Mouse (Mus musculus) heart, embryonic 15.5 days (tissue): ENCODE data around the gene Efna2. TPM values are rescaled to one million over a fixed set of nuclear protein-coding genes. Genes with fewer than 3 reads are reported as not detected.
A peak's percentile ranks its signal among the peaks of the same experiment; 100 is the strongest.

ENCODE experiments used
- ATAC-seq: fragments of 200-750 bp; cut with Nextera tagmentation; replicated peaks from 2 replicates; pipeline ENCODE4 v1.8.0; 2017; ENCODE audit warnings: low read depth, moderate TSS enrichment; ENCODE audit not compliant: insufficient number of reproducible peaks, insufficient read depth, low FRiP score
- H3K27ac ChIP-seq: fragments of 300-500 bp; sonication (generic); 2 replicates; pipeline ENCODE4 v1.5.1; 2015; ENCODE audit warnings: mild to moderate bottlenecking, inconsistent platforms
- H3K27me3 ChIP-seq: fragments of 300-500 bp; sonication (generic); 2 replicates; pipeline ENCODE4 v1.6.1; 2015; ENCODE audit warnings: inconsistent platforms
- H3K36me3 ChIP-seq: fragments of 300-500 bp; sonication (generic); 2 replicates; pipeline ENCODE4 v1.6.1; 2015; ENCODE audit warnings: mild to moderate bottlenecking, inconsistent platforms
- H3K4me1 ChIP-seq: fragments of 300-500 bp; sonication (generic); replicated peaks from 2 replicates; pipeline ENCODE4 v1.6.1; 2015; ENCODE audit warnings: inconsistent platforms
- H3K4me2 ChIP-seq: fragments of 300-500 bp; sonication (generic); 2 replicates; pipeline ENCODE4 v1.6.1; 2015; ENCODE audit warnings: inconsistent platforms, mild to moderate bottlenecking, moderate library complexity
- H3K4me3 ChIP-seq: fragments of 300-500 bp; sonication (generic); 2 replicates; pipeline ENCODE4 v1.5.1; 2015; ENCODE audit warnings: mild to moderate bottlenecking, inconsistent platforms
- H3K9ac ChIP-seq: fragments of 300-500 bp; sonication (generic); 2 replicates; pipeline ENCODE4 v1.6.1; 2015; ENCODE audit warnings: mild to moderate bottlenecking, inconsistent platforms
- H3K9me3 ChIP-seq: fragments of 300-500 bp; sonication (generic); replicated peaks from 2 replicates; pipeline ENCODE4 v1.6.1; 2016; ENCODE audit warnings: inconsistent platforms
- WGBS: fragments of 180-500 bp; shearing (Covaris S2); methylation state at CpG from one replicate; pipeline ENCODE4 v1.1.7; 2015; ENCODE audit warnings: mixed read lengths; 5-methylcytosine and 5-hydroxymethylcytosine counted together
- polyA plus RNA-seq: library from polyadenylated mRNA; unstranded; fragments of >200 nt; fragmentation: Nextera tagmentation; extraction: Ambion mirVana; gene quantifications from 2 replicates; pipeline ENCODE4 v1.2.1, GENCODE M21; 2015

Gene Efna2
- polyA plus RNA-seq, 1 experiment from 2014 or later = 8.6 TPM

GRCm38 (mm10) chr10:80158307-80158986, 20.8 kb upstream of the Efna2 start:
- Histone ChIP-seq H3K9me3 (no peaks in the 10 kb centered on the region), H3K4me3 (peak overlapping the region; percentile 6), H3K4me1 (peaks cover 96% of the 10 kb centered on the region), H3K4me2 (peak overlapping the region; percentile 69), H3K9ac (peak overlapping the region; percentile 35), H3K27ac (peak overlapping the region; percentile 98), H3K36me3 (peaks cover 40% of the 10 kb centered on the region), H3K27me3 (no peaks in the 10 kb centered on the region)
- 9% methylated on average over 18 of the region's 18 CpGs for WGBS
- ATAC-seq = 0 out of 2 replicates have a peak, but pooled peaks have one; percentile 2

- peak overlapping the region; percentile 69 for H3K4me2 ChIP-seq
- peak overlapping the region; percentile 47 for H3K4me3 ChIP-seq
- peaks cover 96% of the 10 kb centered on the region for H3K4me1 ChIP-seq
- peak overlapping the region; percentile 98 for H3K27ac ChIP-seq
- ATAC-seq = no peak; the same call in 1 of the 2 replicates
- H3K27me3 ChIP-seq = no peaks in the 10 kb centered on the region
- 7% methylated on average over 12 of the region's 12 CpGs for WGBS
- H3K9me3 ChIP-seq = no peaks in the 10 kb centered on the region
- H3K9ac ChIP-seq = peak overlapping the region; percentile 35; the same call in 1 of the 2 replicates
- H3K36me3 ChIP-seq = peaks cover 34% of the 10 kb centered on the region
Observed at GRCm38 (mm10) chr10:80159021-80159560, 20.2 kb upstream of the Efna2 start.

GRCm38 (mm10) chr10:80159561-80160454, 19.5 kb upstream of the Efna2 start:
- Histone ChIP-seq H3K4me3 (peak overlapping the region; percentile 47), H3K27ac (peak overlapping the region; percentile 98), H3K27me3 (no peaks in the 10 kb centered on the region), H3K9me3 (no peaks in the 10 kb centered on the region), H3K4me1 (peaks cover 96% of the 10 kb centered on the region), H3K4me2 (peak overlapping the region; percentile 69), H3K9ac (peak overlapping the region; percentile 35; the same call in 1 of the 2 replicates), H3K36me3 (peaks cover 27% of the 10 kb centered on the region)
- peak; percentile 82 for ATAC-seq
- under 1% methylated on average over 55 of the region's 55 CpGs for WGBS

- Histone ChIP-seq H3K36me3 (peaks cover 18% of the 10 kb centered on the region), H3K27ac (peak overlapping the region; percentile 98), H3K4me3 (peak overlapping the region; percentile 47), H3K9ac (peak overlapping the region; percentile 60), H3K27me3 (no peaks in the 10 kb centered on the region), H3K9me3 (no peaks in the 10 kb centered on the region), H3K4me2 (peak overlapping the region; percentile 69), H3K4me1 (peaks cover 94% of the 10 kb centered on the region)
- no peak for ATAC-seq
- 2% methylated on average over 33 of the region's 33 CpGs for WGBS
Observed at GRCm38 (mm10) chr10:80160455-80161371, 18.6 kb upstream of the Efna2 start.

- WGBS = 8% methylated on average over 7 of the region's 7 CpGs
- H3K9me3 ChIP-seq = no peaks in the 10 kb centered on the region
- peak overlapping the region; percentile 47 for H3K4me3 ChIP-seq
- peak overlapping the region; percentile 98 for H3K27ac ChIP-seq
- no peaks in the 10 kb centered on the region for H3K27me3 ChIP-seq
- peaks cover 8% of the 10 kb centered on the region for H3K36me3 ChIP-seq
- H3K4me1 ChIP-seq = peaks cover 92% of the 10 kb centered on the region
- H3K4me2 ChIP-seq = peak overlapping the region; percentile 69
- peak overlapping the region; percentile 60; the same call in 1 of the 2 replicates for H3K9ac ChIP-seq
- ATAC-seq = no peak; the same call in 1 of the 2 replicates
Observed at GRCm38 (mm10) chr10:80161522-80162242, 17.6 kb upstream of the Efna2 start.

GRCm38 (mm10) chr10:80162243-80162608, 17.1 kb upstream of the Efna2 start:
- ATAC-seq = no peak
- Histone ChIP-seq H3K9ac (no peak overlapping the region), H3K9me3 (no peaks in the 10 kb centered on the region), H3K4me2 (no peak overlapping the region), H3K4me3 (0 out of 2 replicates have a peak overlapping the region, but pooled peaks have one; percentile 47), H3K4me1 (peaks cover 92% of the 10 kb centered on the region), H3K27me3 (no peaks in the 10 kb centered on the region), H3K27ac (peak overlapping the region; percentile 98), H3K36me3 (0 out of 2 replicates have a peak, but pooled peaks cover 3% of the 10 kb centered on the region)
- 77% methylated on average over 3 of the region's 3 CpGs for WGBS

GRCm38 (mm10) chr10:80162716-80163299, 16.5 kb upstream of the Efna2 start:
- Histone ChIP-seq H3K4me3 (no peak overlapping the region), H3K4me2 (no peak overlapping the region), H3K27me3 (no peaks in the 10 kb centered on the region), H3K9ac (no peak overlapping the region), H3K9me3 (no peaks in the 10 kb centered on the region), H3K36me3 (no peaks in the 10 kb centered on the region), H3K27ac (peak overlapping the region; percentile 98; the same call in 1 of the 2 replicates), H3K4me1 (peaks cover 87% of the 10 kb centered on the region)
- ATAC-seq = no peak
- WGBS = 73% methylated on average over 6 of the region's 6 CpGs

GRCm38 (mm10) chr10:80163721-80164120, 15.6 kb upstream of the Efna2 start:
- no peak overlapping the region; the same call in 1 of the 2 replicates for H3K9ac ChIP-seq
- peaks cover 81% of the 10 kb centered on the region for H3K4me1 ChIP-seq

GRCm38 (mm10) chr10:80164161-80164997, 14.9 kb upstream of the Efna2 start:
- WGBS = 8% methylated on average over 44 of the region's 44 CpGs
- H3K9me3 ChIP-seq = no peaks in the 10 kb centered on the region
- H3K27me3 ChIP-seq = no peaks in the 10 kb centered on the region
- peak overlapping the region; percentile 91 for H3K4me2 ChIP-seq
- H3K27ac ChIP-seq = peak overlapping the region; percentile 73
- ATAC-seq = no peak
- peak overlapping the region; percentile 57 for H3K9ac ChIP-seq
- H3K36me3 ChIP-seq = no peaks in the 10 kb centered on the region
- H3K4me1 ChIP-seq = peaks cover 81% of the 10 kb centered on the region
- peak overlapping the region; percentile 50 for H3K4me3 ChIP-seq

More at GRCm38 (mm10) chr10:80163721-80164120, 15.6 kb upstream of the Efna2 start:
- Histone ChIP-seq H3K4me3 (no peak overlapping the region), H3K27me3 (no peaks in the 10 kb centered on the region), H3K27ac (peak overlapping the region; percentile 32; the same call in 1 of the 2 replicates), H3K4me2 (peak overlapping the region; percentile 91), H3K36me3 (no peaks in the 10 kb centered on the region), H3K9me3 (no peaks in the 10 kb centered on the region)
- WGBS = 40% methylated on average over 8 of the region's 8 CpGs
- ATAC-seq = no peak
